In genomic region chr9:45426456-45426855, GRCm38 (mm10) we compare ENCODE assay signal across 18 mouse cellular contexts. TPM values are rescaled to one million over a fixed set of nuclear protein-coding genes. Genes with fewer than 3 reads are reported as not detected.
A peak's percentile ranks its signal among the peaks of the same experiment; 100 is the strongest.
DNase-seq lines count a peak whose midpoint lies in the region; ATAC-seq and TF ChIP-seq lines count a peak whose summit lies in the region.
"Had no signal": no experiment of that assay in that cellular context is flagged by ENCODE, and none has a peak within 500 bp of the region (broad histone marks: within the 10 kb centered on the region; RNA-seq: fewer than 3 reads in every experiment).

Gene Dscaml1, plus strand, starts transcription at chr9:45426628.

- no peak for ATAC-seq in hindbrain, embryonic 14.5 days (ENCODE audit: low FRiP score)
- no peak for ATAC-seq in hindbrain, embryonic 11.5 days (ENCODE audit: low FRiP score)
- ATAC-seq: Patski had no signal

- peaks cover under 1% of the 10 kb centered on the region; the same call in 1 of the 2 replicates for H3K4me1 ChIP-seq in hindbrain, embryonic 14.5 days (replicated peaks; ENCODE audit: control insufficient read depth, insufficient read depth, low read length)
- H3K4me1 ChIP-seq in hindbrain, embryonic 11.5 days (replicated peaks; ENCODE audit: control insufficient read depth, insufficient read depth, low read length), result peaks cover 3% of the 10 kb centered on the region; the same call in 1 of the 2 replicates

- 89% methylated on average over 4 of the region's 4 CpGs for WGBS in hindbrain, embryonic 14.5 days
- WGBS in hindbrain, embryonic 11.5 days, result 85% methylated on average over 4 of the region's 4 CpGs

- H3K4me2 ChIP-seq in hindbrain, embryonic 14.5 days (replicated peaks), result no peak within 1 kb of the TSS
- H3K4me2 ChIP-seq in hindbrain, embryonic 11.5 days (replicated peaks; ENCODE audit: low read depth, low read length), result no peak within 1 kb of the TSS
- H3K4me2 ChIP-seq: lung, embryonic 14.5 days had no signal

- no peaks in the 10 kb centered on the region for H3K9me3 ChIP-seq in hindbrain, embryonic 14.5 days (ENCODE audit: control insufficient read depth, low read length)
- no peaks in the 10 kb centered on the region for H3K9me3 ChIP-seq in hindbrain, embryonic 11.5 days (ENCODE audit: control insufficient read depth, low read length)

- intact Hi-C loops in left cerebral cortex, postnatal 10 days (cut with DNase I), result no loop called here

- H3K36me3 ChIP-seq in hindbrain, embryonic 14.5 days (replicated peaks; ENCODE audit: control insufficient read depth, insufficient read depth), result no peaks in the 10 kb centered on the region
- H3K36me3 ChIP-seq in hindbrain, embryonic 11.5 days (ENCODE audit: control insufficient read depth, insufficient read depth, low read length), result no peaks in the 10 kb centered on the region

- H3K9ac ChIP-seq in hindbrain, embryonic 14.5 days, result no peak within 1 kb of the TSS
- H3K9ac ChIP-seq in hindbrain, embryonic 11.5 days (ENCODE audit: low read depth, low read length), result no peak within 1 kb of the TSS
- H3K9ac ChIP-seq: lung, embryonic 14.5 days had no signal

- no peak within 1 kb of the TSS for H3K27ac ChIP-seq in hindbrain, embryonic 14.5 days
- no peak within 1 kb of the TSS for H3K27ac ChIP-seq in hindbrain, embryonic 11.5 days (ENCODE audit: low read depth, low read length)

- peaks cover 29% of the 10 kb centered on the region for H3K27me3 ChIP-seq in hindbrain, embryonic 14.5 days (ENCODE audit: control insufficient read depth, insufficient read depth, low read length)
- peaks cover 29% of the 10 kb centered on the region for H3K27me3 ChIP-seq in hindbrain, embryonic 11.5 days (ENCODE audit: control insufficient read depth, insufficient read depth, low read length)

- DNase-seq in hindbrain, embryonic 14.5 days (ENCODE audit: low spot score), result no peak
- no peak for DNase-seq in hindbrain, embryonic 11.5 days (ENCODE audit: low spot score)
- DNase-seq in brain, embryonic 14.5 days (ENCODE audit: low read depth), result no peak
- DNase-seq in cerebellum, adult 9-11 months, result peak; percentile 84
- DNase-seq in left cerebral cortex, postnatal 10 days (ENCODE audit: extremely low spot score in 1 of 2, low spot score in 2 of 2), result no peak
- DNase-seq in kidney, adult 18-20 months, result no peak
- DNase-seq in urinary bladder, postnatal 4 days (ENCODE audit: low spot score in 2 of 2), result no peak
- DNase-seq in heart, adult 11 months, result no peak
- DNase-seq: adrenal gland, adult 8-10 months; gastrocnemius, postnatal 25 days; heart, postnatal 36 days; lung, embryonic 14.5 days; spleen, adult 18-20 months; thymus, adult 18-20 months had no signal

- TF ChIP-seq POLR2A in brain, embryonic 14.5 days (IDR thresholded peaks at IDR 0.05; ENCODE audit: borderline replicate concordance, extremely low read depth, insufficient read depth, insufficient read length, poor library complexity, severe bottlenecking), result no peak

- TF ChIP-seq CTCF in brain, embryonic 14.5 days (IDR thresholded peaks at IDR 0.05; ENCODE audit: borderline replicate concordance, extremely low read depth, insufficient read depth, insufficient read length), result no peak

- no peak within 1 kb of the TSS for H3K4me3 ChIP-seq in hindbrain, embryonic 14.5 days (replicated peaks; ENCODE audit: low read length)
- no peak within 1 kb of the TSS for H3K4me3 ChIP-seq in hindbrain, embryonic 11.5 days (ENCODE audit: low read depth, low read length)
- H3K4me3 ChIP-seq: erythroblast, embryonic 14.5 days had no signal

RNA-seq across cellular contexts. Expression of gene Dscaml1, which starts in this region (rescaled TPM):
- 13.2 and 15.1 TPM in 2 replicates for polyA plus RNA-seq in hindbrain, embryonic 14.5 days (2014; fragmentation: Nextera tagmentation; extraction: Ambion mirVana)
- polyA plus RNA-seq in hindbrain, embryonic 11.5 days (2014; fragmentation: Nextera tagmentation; extraction: Ambion mirVana), result 0.52 and 0.80 TPM in 2 replicates
- polyA plus RNA-seq in brain, embryonic 14.5 days (2012; rRNA removed), result 34.3 and 36.8 TPM in 2 replicates
- 10 to 100 TPM; 35.7 to 38.0 TPM for total RNA-seq in left cerebral cortex, postnatal 10 days (2021)
- total RNA-seq: common myeloid progenitor, adult 5-6 weeks; gastrocnemius, postnatal 25 days; heart, postnatal 36 days; monocyte, adult 5-6 weeks had no signal
- polyA plus RNA-seq: erythroblast, embryonic 14.5 days had no signal
